Mouse (Mus musculus) bone marrow, adult 2 months (tissue): ENCODE measurements around the gene Mpv17l2.

ENCODE experiments used
- CTCF ChIP-seq: fragments of 200-500 bp; IDR thresholded peaks from 2 replicates; pipeline ENCODE4 v1.5.1; 2011; ENCODE audit warnings: low read length, control low read depth; ENCODE audit not compliant: control insufficient read depth, insufficient read depth
- POLR2A ChIP-seq: fragments of 200-500 bp; IDR thresholded peaks from 2 replicates; pipeline ENCODE4 v1.6.1; 2011; ENCODE audit warnings: low read depth, mild to moderate bottlenecking, control low read depth, low read length, borderline replicate concordance; ENCODE audit not compliant: control insufficient read depth

GRCm38 (mm10) chr8:70787941-70788667 lies 27.4 kb upstream of the Mpv17l2 start:
- TF ChIP-seq CTCF = no peak
- no peak for TF ChIP-seq POLR2A
